Mouse (Mus musculus) G1E (cell line): ENCODE data around the gene Ccdc173. TPM values are rescaled to one million over a fixed set of nuclear protein-coding genes. Genes with fewer than 3 reads are reported as not detected.

Experiments used
- ATAC-seq: 2 replicates; pipeline ENCODE4 v1.8.0; 2016; ENCODE audit warnings: mild to moderate bottlenecking; ENCODE audit not compliant: insufficient number of reproducible peaks, poor library complexity, low FRiP score, severe bottlenecking; ENCODE audit errors: extremely low read depth
- DNase-seq: peaks from one replicate; pipeline ENCODE4 v3.0.0; 2012; ENCODE audit warnings: low spot score
- H3K27me3 ChIP-seq: 2 replicates; pipeline ENCODE4 v1.6.1; 2012; ENCODE audit warnings: mild to moderate bottlenecking, low read length, inconsistent platforms; ENCODE audit not compliant: insufficient read depth
- H3K36me3 ChIP-seq: replicated peaks from 2 replicates; pipeline ENCODE3; 2012; ENCODE audit warnings: mild to moderate bottlenecking, inconsistent platforms
- H3K4me1 ChIP-seq: 2 replicates; pipeline ENCODE4 v1.6.1; 2012; ENCODE audit warnings: low read depth, low read length, inconsistent platforms, mixed read lengths; ENCODE audit not compliant: insufficient read depth
- H3K4me3 ChIP-seq: 2 replicates; pipeline ENCODE4 v1.5.1; 2012; ENCODE audit warnings: low read depth, mild to moderate bottlenecking, inconsistent platforms, low read length, moderate library complexity, mixed read lengths
- H3K9me3 ChIP-seq: replicated peaks from 2 replicates; pipeline ENCODE4 v1.6.1; 2012; ENCODE audit warnings: inconsistent platforms
- CTCF ChIP-seq: IDR thresholded peaks from 2 replicates; pipeline ENCODE4 v1.5.1; 2012; ENCODE audit warnings: low read depth, low read length, inconsistent platforms, mixed read lengths
- GATA1 ChIP-seq: IDR thresholded peaks from 2 replicates; pipeline ENCODE4 v1.6.1; 2012; ENCODE audit warnings: borderline replicate concordance, low read length, inconsistent platforms, mixed read lengths
- GATA2 ChIP-seq: IDR thresholded peaks from 2 replicates; pipeline ENCODE4 v1.6.1; 2012; ENCODE audit warnings: low read depth, low read length, inconsistent platforms, borderline replicate concordance
- POLR2AphosphoS5 ChIP-seq: IDR thresholded peaks from 2 replicates; pipeline ENCODE4 v1.6.1; 2012; ENCODE audit warnings: low read depth, low read length, inconsistent platforms; ENCODE audit not compliant: insufficient replicate concordance
- TAL1 ChIP-seq: conservative IDR thresholded peaks from 2 replicates; pipeline ENCODE4 v1.6.1; 2012; ENCODE audit warnings: low read depth, low read length, inconsistent platforms, mixed read lengths
- polyA plus RNA-seq: library from polyadenylated mRNA; stranded (reverse); fragments of >175 nt; gene quantifications from 2 replicates; pipeline ENCODE4 v1.2.3, GENCODE M21; 2012
- total RNA-seq, 2 experiments: library from RNA; stranded (forward) in 1 of 2; stranded (reverse) in 1 of 2; fragments of 200-1000 nt in 1 of 2; fragments of >200 nt in 1 of 2; fragmentation: Nextera tagmentation in 1 of 2; gene quantifications; 2 replicates each; pipeline ENCODE4 v1.2.3; 2014 to 2017

The Ccdc173 gene
- total RNA-seq (2014; fragmentation: Nextera tagmentation): 6.4 and 7.7 TPM in 2 replicates
- 3.0 and 6.1 TPM in 2 replicates for total RNA-seq (2017)
- 0.25 and 0.35 TPM in 2 replicates for polyA plus RNA-seq

DNA sequence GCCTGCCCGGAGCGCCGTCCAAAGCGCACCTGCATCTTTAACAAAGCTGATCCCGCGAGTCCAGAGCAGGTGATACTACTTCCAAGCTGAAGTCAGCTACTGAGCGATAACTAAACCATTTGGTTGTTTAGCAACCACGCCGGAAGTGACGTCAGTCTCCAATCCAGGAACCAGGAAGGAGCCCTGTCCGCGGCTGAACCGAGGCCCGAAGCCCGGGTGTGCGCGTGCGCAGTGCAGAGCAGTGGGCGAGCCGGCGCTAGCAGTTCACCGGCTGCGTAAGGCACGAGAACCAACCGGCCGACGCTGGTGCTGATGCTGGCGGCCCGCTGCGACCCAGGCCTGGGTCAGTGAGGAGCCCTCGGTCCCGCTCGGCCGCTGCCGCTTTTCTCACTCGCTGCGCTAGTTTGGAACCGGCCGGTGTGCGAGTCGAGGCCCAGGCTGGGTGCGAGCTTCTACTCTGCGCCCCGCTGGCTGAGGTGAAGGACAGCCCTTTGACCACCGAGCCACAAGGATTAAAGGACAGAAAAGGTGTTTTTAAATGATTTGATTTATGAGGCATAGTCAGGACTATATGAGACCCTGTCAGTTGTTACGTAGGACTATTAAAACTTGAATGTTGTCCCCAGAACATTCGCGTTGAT lies at the start of gene Ccdc173, which contains the start of gene Phospho2:
Gene Ccdc173 (minus strand): TSS at position 147 of the 641 bp plus-strand sequence.
Gene Phospho2 (plus strand): TSS at position 195 of the 641 bp plus-strand sequence.
- no peak for TF ChIP-seq POLR2AphosphoS5
- no peak for TF ChIP-seq TAL1
- no peak for TF ChIP-seq GATA1
- no peak for TF ChIP-seq CTCF
- no peak for TF ChIP-seq GATA2
- peaks cover 23% of the 10 kb centered on the region for H3K4me1 ChIP-seq
- peak; percentile 90 for ATAC-seq

DNA sequence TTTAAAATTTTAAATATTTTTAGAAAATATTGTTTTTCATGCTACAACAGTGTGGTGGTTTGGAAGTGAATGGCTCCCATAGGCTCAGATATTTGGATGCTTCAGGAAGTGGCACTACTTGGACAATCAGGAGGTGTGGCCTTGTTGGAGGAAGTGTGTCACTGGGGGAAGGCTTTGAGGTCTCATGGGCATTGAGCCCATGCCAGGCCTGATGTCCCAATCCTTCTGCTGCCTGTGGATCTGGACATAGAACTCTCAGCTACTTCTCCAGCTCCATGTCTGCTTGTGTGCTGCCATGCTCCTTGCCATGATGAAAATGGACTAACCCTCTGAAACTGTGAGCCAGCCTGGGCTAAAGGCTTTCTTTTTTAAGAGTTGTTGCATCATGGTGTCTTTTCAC lies 49.3 kb upstream of the Ccdc173 start:
- ATAC-seq (no peak), DNase-seq (no peak)
- peaks cover 2% of the 10 kb centered on the region; the same call in 1 of the 2 replicates for H3K27me3 ChIP-seq
- no peaks in the 10 kb centered on the region for H3K4me1 ChIP-seq
- TF ChIP-seq GATA2 (no peak), CTCF (no peak), TAL1 (no peak), POLR2AphosphoS5 (no peak), GATA1 (no peak)
- no peaks in the 10 kb centered on the region for H3K9me3 ChIP-seq
- H3K4me3 ChIP-seq: no peak overlapping the region
- peaks cover 45% of the 10 kb centered on the region for H3K36me3 ChIP-seq

More for the DNA sequence above, at the start of gene Ccdc173, which contains the start of gene Phospho2:
- H3K9me3 ChIP-seq: no peaks in the 10 kb centered on the region
- H3K4me3 ChIP-seq: peak within 1 kb of the TSS; percentile 90
- H3K36me3 ChIP-seq: peaks cover 27% of the 10 kb centered on the region
- no peaks in the 10 kb centered on the region for H3K27me3 ChIP-seq
- peak; percentile 81 for DNase-seq

DNA sequence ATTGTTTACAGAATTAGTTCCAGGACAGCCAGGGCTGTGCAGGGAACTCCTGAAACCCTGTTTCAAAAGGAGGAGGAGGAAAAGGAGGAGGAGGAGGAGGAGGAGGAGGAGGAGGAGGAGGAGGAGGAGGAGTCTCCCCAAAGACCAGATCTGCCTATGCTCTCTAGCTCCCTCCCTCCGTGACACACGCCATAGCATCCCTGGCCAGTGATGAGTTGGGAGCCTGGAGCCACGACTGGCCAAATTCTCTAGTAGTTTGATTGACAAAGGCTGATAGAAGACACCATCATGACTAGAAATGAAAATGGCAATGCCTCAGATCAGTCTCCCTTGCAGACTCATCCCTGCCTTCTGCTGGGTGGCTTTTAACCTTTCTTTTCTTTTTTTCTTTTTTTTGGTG lies 48.6 kb upstream of the Ccdc173 start:
- ATAC-seq: no peak

DNA sequence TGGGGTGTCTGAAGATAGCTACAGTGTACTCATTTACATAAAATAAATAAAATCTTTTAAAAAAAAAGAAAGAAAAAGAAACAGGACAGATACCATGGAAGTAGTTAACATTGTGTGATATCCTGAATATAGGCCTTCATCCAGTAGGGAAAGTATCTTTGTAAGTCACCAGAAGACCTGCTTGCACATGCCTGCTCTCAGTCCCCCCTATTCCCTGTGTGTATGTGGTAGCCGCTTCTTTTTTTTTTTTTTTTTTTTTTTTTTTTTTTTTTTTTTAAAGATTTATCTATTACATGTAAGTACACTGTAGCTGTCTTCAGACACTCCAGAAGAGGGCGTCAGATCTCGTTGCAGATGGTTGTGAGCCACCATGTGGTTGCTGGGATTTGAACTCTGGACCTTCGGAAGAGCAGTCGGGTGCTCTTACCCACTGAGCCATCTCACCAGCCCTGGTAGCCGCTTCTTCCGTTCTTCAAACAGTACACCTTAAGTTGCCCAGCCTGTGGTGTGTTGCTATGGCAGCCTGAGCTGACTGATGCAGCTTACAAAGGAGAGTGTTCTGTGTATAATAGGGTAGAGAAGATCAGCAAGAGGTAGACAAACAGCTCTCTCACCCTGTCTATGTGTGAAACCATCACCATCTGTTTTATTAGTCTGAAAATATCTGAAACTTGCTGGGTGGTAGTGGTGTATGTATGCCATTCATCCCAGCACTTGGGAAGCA lies 48.0 kb upstream of the Ccdc173 start:
- Histone ChIP-seq H3K4me1 (0 out of 2 replicates have a peak, but pooled peaks cover 1% of the 10 kb centered on the region), H3K36me3 (peaks cover 58% of the 10 kb centered on the region), H3K4me3 (no peak overlapping the region), H3K9me3 (no peaks in the 10 kb centered on the region), H3K27me3 (no peaks in the 10 kb centered on the region)
- no peak for DNase-seq
- ATAC-seq: no peak
- no peak for TF ChIP-seq TAL1
- TF ChIP-seq GATA2: no peak
- no peak for TF ChIP-seq POLR2AphosphoS5
- TF ChIP-seq CTCF: no peak
- no peak for TF ChIP-seq GATA1

More for the DNA sequence above, 48.6 kb upstream of the Ccdc173 start:
- Histone ChIP-seq H3K4me3 (no peak overlapping the region), H3K36me3 (peaks cover 52% of the 10 kb centered on the region), H3K9me3 (no peaks in the 10 kb centered on the region), H3K4me1 (no peaks in the 10 kb centered on the region), H3K27me3 (no peaks in the 10 kb centered on the region)
- DNase-seq: no peak
- TF ChIP-seq GATA1 (no peak), POLR2AphosphoS5 (no peak)

DNA sequence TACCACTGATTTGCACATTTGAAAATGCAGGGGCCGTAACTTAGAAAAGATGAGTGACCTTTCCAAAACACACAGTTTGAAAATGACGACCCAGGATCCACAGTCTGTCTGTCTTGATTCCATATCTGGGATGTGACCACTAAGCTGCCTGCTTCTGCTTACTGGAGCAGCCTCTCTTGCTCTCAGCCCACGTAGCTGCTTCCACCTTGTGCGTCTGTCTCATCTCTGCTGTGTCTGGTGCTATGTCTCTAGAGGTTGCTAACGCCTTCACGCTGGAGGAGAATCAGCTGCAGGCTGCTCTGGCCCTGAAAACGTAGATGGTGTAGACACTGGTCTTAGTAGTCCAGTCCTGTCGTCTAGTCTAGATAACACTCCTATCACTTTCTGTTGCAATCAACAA lies 40.7 kb upstream of the Ccdc173 start:
- Histone ChIP-seq H3K36me3 (peaks cover 82% of the 10 kb centered on the region), H3K4me3 (no peak overlapping the region), H3K27me3 (no peaks in the 10 kb centered on the region), H3K4me1 (peaks cover 22% of the 10 kb centered on the region), H3K9me3 (no peaks in the 10 kb centered on the region)
- ATAC-seq (no peak), DNase-seq (no peak)
- TF ChIP-seq POLR2AphosphoS5 (no peak), CTCF (no peak), GATA1 (no peak), GATA2 (no peak), TAL1 (no peak)

DNA sequence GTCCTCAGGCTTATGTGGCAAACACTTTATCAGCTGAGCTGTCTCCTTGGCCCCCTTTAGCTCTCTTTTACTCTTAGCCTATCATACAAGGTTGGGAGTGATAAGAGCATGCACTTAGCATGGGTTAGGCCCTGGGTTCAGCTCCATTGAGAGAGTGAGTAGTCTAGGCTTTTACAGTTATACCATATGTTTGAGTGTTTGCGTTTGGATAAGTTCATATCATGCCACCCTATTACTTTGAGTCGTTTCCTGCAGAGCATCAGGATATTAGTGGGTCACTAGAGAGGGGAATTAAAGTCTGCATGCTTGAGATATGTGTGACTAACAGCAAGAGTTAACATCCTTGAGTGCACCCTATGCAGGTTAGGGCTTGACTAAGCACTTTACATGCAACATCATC lies 40.3 kb upstream of the Ccdc173 start:
- no peak for DNase-seq

More for the DNA sequence above, 40.3 kb upstream of the Ccdc173 start:
- no peak for ATAC-seq
- Histone ChIP-seq H3K36me3 (peaks cover 82% of the 10 kb centered on the region), H3K4me1 (peaks cover 27% of the 10 kb centered on the region), H3K27me3 (no peaks in the 10 kb centered on the region), H3K9me3 (no peaks in the 10 kb centered on the region), H3K4me3 (no peak overlapping the region)
- TF ChIP-seq POLR2AphosphoS5: no peak
- no peak for TF ChIP-seq GATA1
- TF ChIP-seq GATA2: no peak
- no peak for TF ChIP-seq CTCF
- no peak for TF ChIP-seq TAL1
